Mouse (Mus musculus) brain, embryonic 14.5 days (tissue): ENCODE results near the gene Crtc3.

Experiments used
- CTCF ChIP-seq: fragments of 200-500 bp; IDR thresholded peaks from 2 replicates; pipeline ENCODE4 v1.5.1; 2012; ENCODE audit warnings: inconsistent platforms, mild to moderate bottlenecking, moderate library complexity, borderline replicate concordance; ENCODE audit not compliant: insufficient read depth, insufficient read length; ENCODE audit errors: extremely low read depth
- POLR2A ChIP-seq: fragments of 200-500 bp; IDR thresholded peaks from 2 replicates; pipeline ENCODE4 v1.6.1; 2012; ENCODE audit warnings: mild to moderate bottlenecking, inconsistent platforms, borderline replicate concordance; ENCODE audit not compliant: poor library complexity, insufficient read depth, insufficient read length, severe bottlenecking; ENCODE audit errors: extremely low read depth

DNA sequence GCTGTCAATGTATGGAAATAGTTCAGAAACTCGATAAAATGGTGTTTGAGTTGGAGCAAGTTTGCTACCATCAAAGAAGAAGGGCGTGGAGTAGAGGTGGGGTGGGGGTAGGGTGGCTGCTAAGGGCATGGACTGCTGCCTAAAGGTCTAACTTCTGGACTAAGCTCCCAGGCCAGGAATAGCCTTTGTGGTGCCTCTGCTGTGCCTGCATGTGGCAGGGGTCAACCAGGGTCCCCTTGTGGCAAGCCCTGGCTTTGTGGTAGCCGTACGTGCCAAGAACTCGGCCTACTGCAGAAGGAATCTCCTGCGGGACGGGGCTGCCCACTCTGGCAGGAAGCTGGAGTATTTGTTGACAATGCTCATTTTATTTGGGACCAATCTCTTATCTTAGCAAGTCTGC, 62.8 kb downstream of the Crtc3 start:
- TF ChIP-seq CTCF (no peak), POLR2A (no peak)
